Mouse (Mus musculus): Measurements from ENCODE around the gene Prkra.

Prkra gene

GRCm38 (mm10) chr2:76585090-76585489 lies 62.7 kb downstream of the Prkra start:
- DNase-seq (ENCODE audit: low read depth, low spot score), result no peak
